Mouse (Mus musculus) kidney, postnatal 0 days (tissue): ENCODE measurements around the gene Cacng7. TPM values are rescaled to one million over a fixed set of nuclear protein-coding genes. Genes with fewer than 3 reads are reported as not detected.

Experiments used
- ATAC-seq: fragments of 200-750 bp; cut with Nextera tagmentation; replicated peaks from 2 replicates; pipeline ENCODE4 v1.8.0; 2017; ENCODE audit warnings: low read depth, moderate number of reproducible peaks, moderate TSS enrichment, moderate library complexity; ENCODE audit not compliant: low FRiP score
- DNase-seq: peaks from one replicate; pipeline ENCODE4 v3.0.0-alpha.2; 2016; ENCODE audit warnings: low spot score
- H3K27ac ChIP-seq: fragments of 300-500 bp; sonication (generic); 2 replicates; pipeline ENCODE4 v1.5.1; 2014; ENCODE audit warnings: mild to moderate bottlenecking
- H3K27me3 ChIP-seq: fragments of 300-500 bp; sonication (generic); 2 replicates; pipeline ENCODE4 v1.6.1; 2014; ENCODE audit warnings: low read length, mixed read lengths; ENCODE audit not compliant: insufficient read depth
- H3K36me3 ChIP-seq: fragments of 300-500 bp; sonication (generic); 2 replicates; pipeline ENCODE4 v1.6.1; 2014; ENCODE audit warnings: low read length, mixed read lengths; ENCODE audit not compliant: insufficient read depth
- H3K4me1 ChIP-seq: fragments of 300-500 bp; sonication (generic); replicated peaks from 2 replicates; pipeline ENCODE4 v1.6.1; 2014; ENCODE audit warnings: antibody characterized with exemption, low read length, mixed read lengths; ENCODE audit not compliant: insufficient read depth
- H3K4me2 ChIP-seq: fragments of 300-500 bp; sonication (generic); 2 replicates; pipeline ENCODE4 v1.6.1; 2014; ENCODE audit warnings: mild to moderate bottlenecking, low read length, moderate library complexity, mixed read lengths
- H3K4me3 ChIP-seq: fragments of 300-500 bp; sonication (generic); replicated peaks from 2 replicates; pipeline ENCODE4 v1.5.1; 2014; ENCODE audit warnings: low read depth, low read length
- H3K9ac ChIP-seq: fragments of 300-500 bp; sonication (generic); 2 replicates; pipeline ENCODE4 v1.6.1; 2014; ENCODE audit warnings: low read depth, low read length
- H3K9me3 ChIP-seq: fragments of 300-500 bp; sonication (generic); replicated peaks from 2 replicates; pipeline ENCODE4 v1.6.1; 2016; ENCODE audit warnings: low read length, inconsistent platforms, mixed read lengths
- CTCF ChIP-seq: IDR thresholded peaks from 2 replicates; pipeline ENCODE4 v1.5.1; 2016; ENCODE audit warnings: antibody characterized with exemption, low read depth, mild to moderate bottlenecking, moderate library complexity
- whole genome bisulfite sequencing: fragments of 180-500 bp; shearing (Covaris S2); extraction: QIAGEN DNeasy Blood & Tissue Kit; methylation state at CpG from one replicate; pipeline ENCODE4 v1.1.7; 2014; 5-methylcytosine and 5-hydroxymethylcytosine counted together
- polyA plus RNA-seq: library from polyadenylated mRNA; unstranded; fragments of >200 nt; fragmentation: Nextera tagmentation; extraction: Ambion mirVana; gene quantifications from 2 replicates; pipeline ENCODE4 v1.2.1, GENCODE M21; 2015

Gene Cacng7
- polyA plus RNA-seq, 1 experiment from 2014 or later: 0.64 TPM

GRCm38 (mm10) chr7:3373754-3374153, 41.0 kb downstream of the Cacng7 start:
- Histone ChIP-seq H3K27ac (no peak overlapping the region), H3K9me3 (no peaks in the 10 kb centered on the region), H3K4me3 (no peak overlapping the region), H3K4me2 (no peak overlapping the region), H3K4me1 (no peaks in the 10 kb centered on the region), H3K27me3 (no peaks in the 10 kb centered on the region), H3K9ac (no peak overlapping the region), H3K36me3 (no peaks in the 10 kb centered on the region)
- 73% methylated on average over 8 of the region's 8 CpGs for WGBS
- DNase-seq (no peak), ATAC-seq (no peak)
- TF ChIP-seq CTCF: no peak

- no peaks in the 10 kb centered on the region for H3K27me3 ChIP-seq
- 51% methylated on average over 4 of the region's 4 CpGs for WGBS
Measured at GRCm38 (mm10) chr7:3376831-3377230, 44.1 kb downstream of the Cacng7 start.

GRCm38 (mm10) chr7:3382123-3382522, 49.4 kb downstream of the Cacng7 start:
- TF ChIP-seq CTCF: no peak
- H3K4me1 ChIP-seq: no peaks in the 10 kb centered on the region
- ATAC-seq (no peak), DNase-seq (no peak)
- no peaks in the 10 kb centered on the region for H3K36me3 ChIP-seq
- H3K27me3 ChIP-seq: no peaks in the 10 kb centered on the region
- no peak overlapping the region for H3K4me2 ChIP-seq
- H3K4me3 ChIP-seq: no peak overlapping the region
- 87% methylated on average over 9 of the region's 9 CpGs for WGBS
- no peaks in the 10 kb centered on the region for H3K9me3 ChIP-seq
- H3K9ac ChIP-seq: no peak overlapping the region
- H3K27ac ChIP-seq: no peak overlapping the region

More at GRCm38 (mm10) chr7:3376831-3377230, 44.1 kb downstream of the Cacng7 start:
- DNase-seq: peak; percentile 57
- Histone ChIP-seq H3K27ac (no peak overlapping the region), H3K4me3 (no peak overlapping the region), H3K4me1 (no peaks in the 10 kb centered on the region), H3K9ac (no peak overlapping the region), H3K36me3 (no peaks in the 10 kb centered on the region), H3K4me2 (no peak overlapping the region), H3K9me3 (no peaks in the 10 kb centered on the region)
- peak; percentile 64 for TF ChIP-seq CTCF
- ATAC-seq: 0 out of 2 replicates have a peak, but pooled peaks have one; percentile 21

GRCm38 (mm10) chr7:3384807-3385319, 52.1 kb downstream of the Cacng7 start:
- TF ChIP-seq CTCF: no peak
- ATAC-seq: no peak
- Histone ChIP-seq H3K27me3 (no peaks in the 10 kb centered on the region), H3K27ac (no peak overlapping the region), H3K4me1 (no peaks in the 10 kb centered on the region), H3K9ac (no peak overlapping the region), H3K4me3 (no peak overlapping the region), H3K4me2 (no peak overlapping the region), H3K9me3 (no peaks in the 10 kb centered on the region), H3K36me3 (no peaks in the 10 kb centered on the region)
- WGBS: 91% methylated on average over 5 of the region's 5 CpGs
- DNase-seq: no peak

GRCm38 (mm10) chr7:3386036-3386730, 53.4 kb downstream of the Cacng7 start:
- whole genome bisulfite sequencing: 76% methylated on average over 6 of the region's 6 CpGs

GRCm38 (mm10) chr7:3387761-3388160, 55.0 kb downstream of the Cacng7 start:
- Histone ChIP-seq H3K9me3 (no peaks in the 10 kb centered on the region), H3K27ac (no peak overlapping the region), H3K4me3 (no peak overlapping the region), H3K36me3 (no peaks in the 10 kb centered on the region), H3K27me3 (no peaks in the 10 kb centered on the region), H3K9ac (no peak overlapping the region), H3K4me1 (no peaks in the 10 kb centered on the region), H3K4me2 (no peak overlapping the region)
- 94% methylated on average over 18 of the region's 18 CpGs for WGBS
- ATAC-seq (no peak), DNase-seq (no peak)
- no peak for TF ChIP-seq CTCF

More at GRCm38 (mm10) chr7:3386036-3386730, 53.4 kb downstream of the Cacng7 start:
- Histone ChIP-seq H3K4me3 (no peak overlapping the region), H3K27me3 (no peaks in the 10 kb centered on the region), H3K4me1 (no peaks in the 10 kb centered on the region), H3K9me3 (no peaks in the 10 kb centered on the region), H3K9ac (no peak overlapping the region), H3K36me3 (no peaks in the 10 kb centered on the region), H3K4me2 (no peak overlapping the region), H3K27ac (no peak overlapping the region)
- ATAC-seq: no peak
- DNase-seq: no peak
- no peak for TF ChIP-seq CTCF

GRCm38 (mm10) chr7:3388885-3389284, 56.1 kb downstream of the Cacng7 start:
- Histone ChIP-seq H3K9me3 (no peaks in the 10 kb centered on the region), H3K27me3 (no peaks in the 10 kb centered on the region), H3K9ac (no peak overlapping the region), H3K4me1 (no peaks in the 10 kb centered on the region), H3K36me3 (no peaks in the 10 kb centered on the region), H3K4me2 (no peak overlapping the region), H3K27ac (no peak overlapping the region), H3K4me3 (no peak overlapping the region)
- 69% methylated on average over 6 of the region's 6 CpGs for WGBS
- no peak for ATAC-seq
- DNase-seq: no peak
- no peak for TF ChIP-seq CTCF
